Mouse (Mus musculus): ENCODE data around the gene A730061H03Rik.

The A730061H03Rik gene

DNA sequence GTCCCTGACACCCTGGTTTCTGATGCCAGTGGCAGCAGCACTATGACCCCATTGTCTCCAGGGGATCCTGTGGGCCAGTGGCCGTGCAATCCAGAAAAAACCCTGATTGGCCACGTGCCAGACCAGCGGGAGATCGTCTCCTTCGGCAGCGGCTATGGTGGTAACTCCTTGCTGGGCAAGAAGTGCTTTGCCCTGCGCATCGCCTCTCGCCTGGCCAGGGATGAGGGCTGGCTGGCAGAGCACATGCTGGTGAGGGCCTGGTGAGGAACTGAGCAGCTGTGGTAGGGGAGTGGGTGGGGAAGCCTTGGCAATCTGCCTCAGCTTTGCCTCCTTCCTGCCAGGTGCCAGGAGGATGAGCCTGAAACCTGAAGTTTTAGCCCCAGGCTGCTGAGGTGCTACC lies 15.9 kb downstream of the A730061H03Rik start:
- no peak for DNase-seq

DNA sequence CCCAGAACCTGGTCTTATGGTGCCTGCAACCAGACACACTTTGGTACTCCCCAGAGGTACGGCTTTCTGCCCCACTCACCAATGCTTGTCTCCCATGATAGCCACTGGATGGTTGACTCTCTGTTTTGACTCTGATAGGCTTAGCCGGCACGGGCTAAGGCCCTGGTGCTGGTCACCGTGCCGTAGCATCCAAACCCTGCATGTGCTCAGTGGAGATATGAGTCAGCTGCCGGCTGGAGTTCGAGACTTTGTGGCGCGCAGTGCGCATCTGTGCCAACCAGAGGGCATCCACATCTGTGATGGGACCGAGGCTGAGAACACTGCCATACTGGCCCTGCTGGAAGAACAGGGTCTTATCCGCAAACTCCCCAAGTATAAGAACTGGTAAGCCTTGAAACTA lies 17.9 kb downstream of the A730061H03Rik start:
- DNase-seq: no peak

DNA sequence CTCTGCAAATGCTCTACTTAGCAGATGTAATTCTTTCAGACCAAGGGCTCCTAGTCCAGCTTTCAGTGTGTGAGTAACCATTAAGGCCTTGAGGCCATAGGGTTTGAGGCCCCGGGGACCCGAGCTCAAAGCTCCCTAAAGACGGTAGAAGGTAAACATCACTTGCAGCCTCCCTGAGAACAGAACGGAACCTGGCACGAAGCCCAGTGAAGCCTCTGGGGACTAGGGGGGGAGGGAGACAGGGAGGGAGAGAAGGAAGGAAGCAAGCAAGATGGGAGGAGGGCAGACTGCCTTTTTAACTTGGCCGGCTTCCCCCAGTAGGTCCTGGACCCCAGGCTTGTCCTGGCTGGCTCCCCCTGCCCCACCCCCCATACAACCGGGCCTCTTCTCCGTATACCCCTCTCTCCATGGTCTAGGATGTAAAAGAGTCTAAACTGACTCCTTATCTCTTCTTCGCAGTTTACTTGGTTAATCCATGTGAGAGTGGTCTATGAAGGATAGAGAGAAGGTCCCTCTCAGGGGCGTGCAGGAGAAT lies 19.4 kb downstream of the A730061H03Rik start:
- DNase-seq: peak; percentile 74

DNA sequence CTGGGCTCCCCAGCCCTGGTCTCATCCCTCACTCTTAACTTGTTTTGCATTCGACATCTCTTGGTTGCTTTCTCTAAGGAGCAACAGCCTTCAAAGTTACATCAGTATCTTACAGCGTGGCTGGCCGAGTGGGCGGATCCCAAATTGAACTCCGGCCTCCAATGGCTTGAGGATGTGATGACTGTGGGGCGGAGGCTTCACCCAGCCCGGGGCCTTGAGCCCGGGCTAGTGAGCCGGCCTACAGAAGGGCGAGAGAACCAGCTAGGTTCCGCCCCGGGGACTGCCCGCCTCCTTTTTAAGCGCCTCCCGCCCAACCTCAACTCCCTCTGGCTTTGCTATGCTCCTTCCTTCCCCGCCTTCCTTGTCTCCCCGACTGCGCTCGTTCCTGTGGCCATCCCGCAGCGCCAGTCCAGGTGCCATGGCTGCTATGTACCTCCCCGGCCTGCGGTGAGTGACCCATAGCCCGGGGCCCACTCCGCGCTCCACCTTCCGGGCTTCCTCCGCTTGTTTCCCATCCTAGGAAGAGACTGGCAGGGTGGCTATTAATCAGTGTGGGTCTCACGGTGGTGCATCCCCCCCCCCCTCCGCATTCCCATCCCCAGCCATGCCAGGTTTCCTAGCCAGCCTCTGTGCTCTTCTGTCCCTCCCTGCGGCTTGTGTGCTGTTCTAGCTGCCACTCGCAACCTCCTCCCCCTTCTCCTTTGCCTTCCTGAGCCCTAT lies 20.0 kb downstream of the A730061H03Rik start, which contains the start of gene Pck2:
Pck2 (plus strand) TSS at position 200 of the 720 bp plus-strand sequence.
- DNase-seq: peak; percentile 76

DNA sequence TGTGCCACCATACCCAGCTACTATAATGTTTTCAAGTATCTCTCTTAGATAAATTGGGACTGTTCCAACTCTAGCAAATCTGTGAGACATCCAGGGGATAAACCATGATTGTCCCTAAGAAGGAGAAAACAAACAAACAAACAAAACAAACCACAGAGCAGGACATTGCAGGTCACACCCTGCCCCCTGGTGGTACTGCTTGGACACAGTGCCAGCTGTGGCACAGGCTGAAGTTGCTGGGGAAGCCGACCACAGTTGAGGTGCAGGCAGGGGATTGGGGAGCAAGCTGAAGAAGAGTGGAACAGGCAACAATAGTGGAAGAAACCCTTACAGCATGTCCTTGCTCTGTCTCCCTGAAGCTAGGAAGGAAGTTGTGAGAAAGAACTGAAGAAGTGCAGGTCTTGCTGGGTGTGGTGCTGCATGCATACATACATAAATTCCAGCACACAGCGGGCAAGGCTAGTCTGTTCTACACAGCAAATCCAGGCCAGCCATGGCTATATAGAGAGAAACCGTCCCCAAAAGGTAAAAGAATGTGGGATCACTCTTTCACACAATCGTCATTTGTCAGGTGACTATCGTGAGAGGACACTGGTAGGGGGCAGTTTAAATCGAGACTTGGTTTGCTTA lies 24.0 kb downstream of the A730061H03Rik start:
- no peak for DNase-seq

DNA sequence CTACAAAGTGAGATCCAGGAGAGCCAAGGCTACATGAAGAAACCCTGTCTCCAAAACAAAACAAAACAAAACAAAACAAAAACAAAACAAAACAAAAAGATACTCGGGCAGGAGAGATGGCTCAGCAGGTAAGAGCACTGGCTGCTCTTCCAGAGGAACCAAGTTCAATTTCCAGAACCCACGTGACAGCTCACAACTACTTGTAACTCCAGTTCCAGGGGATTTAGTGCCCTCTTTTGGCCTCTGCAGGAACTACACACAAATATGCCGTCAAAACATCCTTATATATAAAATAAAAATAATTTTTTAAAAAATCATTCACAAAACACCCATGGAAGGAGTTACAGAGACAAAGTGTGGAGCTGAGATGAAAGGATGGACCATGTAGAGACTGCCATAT lies 32.3 kb downstream of the A730061H03Rik start:
- DNase-seq: no peak

DNA sequence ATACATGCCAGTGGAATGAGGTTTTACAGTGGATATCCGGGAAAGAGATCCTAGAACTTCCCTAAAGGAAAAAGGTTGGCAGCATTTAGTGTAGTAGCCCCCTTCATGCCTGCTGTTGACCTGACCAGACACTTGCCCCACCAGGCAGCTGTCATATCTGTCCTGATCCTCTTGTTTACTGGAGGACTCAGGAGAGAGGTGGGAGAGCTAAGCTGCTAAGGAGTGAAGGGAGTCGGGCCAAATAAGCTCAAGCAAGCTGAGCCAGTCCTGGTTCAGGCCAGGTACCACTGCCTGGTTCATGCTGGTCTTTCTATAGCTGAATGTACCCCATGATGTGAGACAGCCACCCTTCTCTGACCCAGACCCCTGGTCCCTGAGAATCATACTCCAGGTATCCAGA lies 33.5 kb downstream of the A730061H03Rik start:
- DNase-seq: no peak

DNA sequence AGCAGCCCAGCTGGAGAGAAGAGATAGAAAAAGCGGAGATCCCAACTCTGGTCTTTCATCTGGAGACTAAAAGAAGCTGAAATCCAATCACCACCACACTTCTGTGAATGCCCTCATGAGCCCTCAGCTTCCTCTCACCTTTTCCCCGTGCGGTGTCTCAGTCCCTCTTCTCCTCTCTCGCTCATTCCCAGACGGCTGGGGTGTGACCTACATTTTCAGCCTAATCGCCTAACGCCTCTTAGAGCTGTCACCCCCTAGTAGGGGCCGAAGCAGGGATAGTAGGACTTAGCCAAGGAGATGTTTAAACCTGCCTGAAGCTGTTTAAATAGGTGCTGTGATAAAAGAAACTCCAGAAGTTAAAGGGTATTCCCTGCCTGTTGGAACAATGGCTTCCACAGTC lies 35.4 kb downstream of the A730061H03Rik start, which contains the start of gene Nrl:
Nrl (minus strand) TSS at position 197 of the 400 bp plus-strand sequence.
- DNase-seq: no peak

DNA sequence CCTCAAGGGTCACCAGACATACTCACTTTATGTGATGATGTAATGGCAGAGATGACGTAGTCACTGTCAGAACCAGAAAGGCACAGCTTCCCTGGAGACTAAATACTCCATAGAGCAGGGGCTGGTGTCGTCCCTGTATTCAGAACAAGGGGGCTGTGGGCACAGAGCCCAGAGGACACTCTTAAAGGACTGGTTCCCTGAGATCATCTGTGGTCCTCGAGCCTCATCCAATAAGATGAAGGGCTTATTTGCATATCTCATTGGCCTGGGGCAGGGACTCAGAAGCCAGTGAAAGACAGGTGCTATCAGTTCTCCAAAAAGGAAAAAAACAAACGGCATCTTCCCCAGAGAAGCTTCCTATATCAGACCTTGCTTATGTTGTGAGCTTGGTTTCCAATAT lies 36.1 kb downstream of the A730061H03Rik start:
- no peak for DNase-seq

DNA sequence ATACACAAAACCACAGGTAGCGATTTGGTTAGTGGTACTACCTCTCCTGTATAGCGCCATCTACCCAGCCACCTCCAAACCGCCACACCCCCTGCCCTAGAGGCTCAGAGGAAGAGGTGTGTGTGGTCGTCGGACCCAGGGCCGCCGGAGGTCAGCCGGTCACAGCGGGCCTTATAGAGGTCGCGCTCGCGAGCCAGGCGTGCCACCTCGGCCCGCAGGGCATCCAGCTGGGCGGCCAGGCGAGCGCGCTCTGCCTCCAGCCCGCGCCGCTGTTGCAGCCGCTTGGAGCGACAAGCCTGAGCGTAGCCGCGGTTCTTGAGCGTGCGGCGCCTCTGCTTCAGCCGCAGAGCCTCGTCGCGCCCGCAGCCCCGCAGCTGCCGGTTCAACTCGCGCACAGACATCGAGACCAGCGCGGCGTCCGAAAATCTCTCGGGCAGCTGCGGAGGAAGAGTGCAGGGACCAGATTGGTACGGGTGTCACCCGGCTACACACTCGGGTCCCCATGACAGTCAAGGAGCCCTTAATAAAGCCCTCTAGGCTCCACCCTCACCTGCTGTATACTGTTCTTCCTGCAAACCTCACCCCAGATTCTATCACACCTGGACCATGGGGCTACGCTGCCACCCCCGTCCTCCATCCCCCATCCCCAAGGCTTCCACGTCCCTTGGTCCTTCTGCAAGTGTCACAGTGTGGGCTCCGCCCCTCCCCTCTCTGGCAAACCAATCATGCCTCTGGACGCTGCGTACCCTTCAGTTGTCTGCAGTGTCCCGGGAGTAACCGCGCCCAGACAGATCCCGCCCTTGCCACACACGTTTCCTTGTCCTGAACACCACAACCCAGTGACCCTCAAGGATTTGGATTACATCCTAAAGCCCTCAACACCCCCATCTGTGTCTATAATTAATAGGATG lies 39.5 kb downstream of the A730061H03Rik start:
- DNase-seq: peak; percentile 67

DNA sequence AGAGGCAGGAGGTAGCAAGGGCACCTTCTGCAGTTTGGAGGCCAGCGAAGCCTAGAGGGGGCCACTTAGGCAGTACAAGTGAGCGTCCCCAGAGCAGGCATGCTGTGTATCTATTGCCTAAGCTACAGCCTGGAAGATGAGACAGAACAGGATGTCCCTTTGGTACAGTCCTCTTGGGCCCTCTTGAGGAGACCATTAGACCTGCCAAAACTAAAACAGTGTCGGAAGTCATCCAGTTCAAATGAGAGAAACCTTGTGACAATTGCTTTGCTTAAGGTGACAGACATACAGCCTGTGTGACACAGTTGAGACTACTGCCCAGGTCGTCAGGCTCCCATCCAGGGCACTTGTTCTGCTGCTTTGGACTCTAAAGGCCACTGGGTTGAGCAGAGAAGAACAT lies 40.6 kb downstream of the A730061H03Rik start:
- DNase-seq: no peak

DNA sequence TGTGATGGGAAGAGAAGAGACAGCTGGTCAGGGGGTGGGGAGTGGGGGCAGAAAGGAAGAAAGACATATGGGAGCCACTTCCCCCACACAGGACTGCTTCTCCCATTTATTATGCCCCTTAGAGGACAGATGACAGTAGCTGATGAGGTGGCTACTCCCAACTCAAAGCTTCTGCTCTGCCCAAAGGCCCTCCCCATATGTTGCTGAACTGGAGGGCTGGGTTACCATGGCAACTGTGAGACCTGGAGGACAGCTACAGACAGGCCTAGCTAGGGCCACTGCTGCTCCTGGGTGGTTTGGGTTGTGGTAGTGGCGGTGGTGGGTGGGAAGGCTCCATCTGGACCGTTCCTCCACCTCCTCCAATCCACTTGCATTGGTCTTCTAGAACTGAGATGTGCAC lies 41.3 kb downstream of the A730061H03Rik start:
- DNase-seq: peak; percentile 75

DNA sequence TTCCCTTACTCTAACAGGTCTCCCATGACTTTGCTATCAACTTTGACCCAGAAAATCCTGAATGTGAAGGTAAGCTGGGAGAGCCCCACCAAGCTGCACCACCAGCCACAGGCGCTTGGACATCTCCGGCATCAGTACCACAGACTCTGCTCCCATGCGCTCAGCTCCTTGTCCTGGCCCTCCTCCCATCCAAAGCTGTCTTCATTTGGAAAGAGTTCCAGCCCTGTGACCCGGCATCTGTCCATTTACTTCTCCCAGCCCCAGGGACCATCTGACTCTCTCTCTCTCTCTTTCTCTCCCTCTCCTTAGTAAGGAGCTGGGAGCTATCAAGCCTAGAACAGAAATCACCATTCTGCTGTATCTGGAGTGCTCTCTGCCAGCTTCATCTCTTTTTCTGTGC lies 44.4 kb downstream of the A730061H03Rik start:
- DNase-seq: no peak

DNA sequence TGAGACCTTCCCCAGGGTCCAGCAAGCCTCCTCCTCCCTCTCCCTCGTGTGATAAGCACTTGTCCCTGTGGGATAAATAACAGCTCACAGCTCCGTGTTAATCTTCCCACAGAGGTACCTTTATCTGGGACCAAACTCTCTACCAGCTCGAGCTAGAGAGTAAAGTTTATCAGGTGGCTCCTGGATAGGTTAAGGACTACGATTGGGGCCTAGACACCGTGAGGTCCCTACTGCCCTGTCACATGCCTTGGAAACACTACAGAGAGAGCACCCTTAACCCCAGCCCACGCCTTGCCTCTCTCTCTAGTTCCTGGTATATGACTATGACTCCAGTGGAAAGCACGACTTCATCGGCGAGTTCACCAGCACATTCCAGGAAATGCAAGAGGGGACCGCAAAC lies 46.3 kb downstream of the A730061H03Rik start:
- DNase-seq: no peak

DNA sequence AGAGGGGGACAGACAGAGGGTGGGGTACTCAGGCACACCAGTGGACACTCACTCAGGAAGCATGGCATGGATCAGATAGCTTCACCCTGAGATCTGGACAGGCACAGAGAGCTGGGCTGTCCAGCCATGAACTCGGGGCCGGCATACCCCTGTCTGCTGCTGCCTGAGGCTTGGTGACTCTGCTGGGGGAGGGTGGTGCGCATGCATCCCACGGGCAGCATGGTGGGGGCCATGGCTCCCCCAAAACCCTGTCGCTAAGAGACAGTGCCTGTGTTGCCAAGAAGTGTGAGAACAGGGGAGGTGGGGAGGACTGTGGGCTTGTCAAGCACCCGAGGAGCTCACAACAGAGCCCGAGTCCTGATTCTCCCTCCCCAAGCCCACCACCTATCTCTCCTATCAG lies 49.2 kb downstream of the A730061H03Rik start:
- DNase-seq: peak; percentile 75

DNA sequence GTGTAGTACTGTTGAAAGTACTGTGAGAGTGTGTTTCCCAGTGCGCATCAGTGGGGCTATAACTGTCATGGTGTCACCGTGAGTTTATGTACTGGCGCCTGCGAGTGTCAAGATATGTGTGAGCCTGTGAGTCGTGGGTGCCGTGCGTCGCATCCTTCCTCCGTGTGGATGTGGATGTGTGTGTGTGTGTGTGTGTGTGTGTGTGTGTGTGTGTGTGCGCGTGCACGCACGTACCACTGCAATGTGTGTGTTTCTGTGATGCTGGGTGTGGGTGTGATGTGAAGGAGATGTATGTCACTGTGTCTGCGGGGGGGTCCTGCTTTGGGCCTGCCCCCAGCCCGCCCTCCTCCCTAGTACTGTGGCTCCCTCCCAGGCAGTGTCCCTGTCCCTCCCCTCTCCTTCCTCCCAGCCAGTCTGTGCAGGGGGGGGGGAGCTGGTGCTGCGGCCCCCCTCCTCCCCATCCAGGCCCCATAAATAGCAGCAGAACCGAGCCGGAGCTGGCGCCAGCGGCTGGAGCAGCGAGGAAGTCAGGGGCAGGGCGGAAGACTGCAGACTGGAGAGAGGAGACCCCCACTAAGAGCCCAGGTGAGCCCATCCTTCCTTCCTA lies 50.0 kb downstream of the A730061H03Rik start, which contains the start of gene Cpne6:
Cpne6 (plus strand) TSS at position 321 of the 607 bp plus-strand sequence.
- DNase-seq: peak; percentile 62
